Mouse (Mus musculus): Measurements from ENCODE around the gene Nkx1-1.

The Nkx1-1 gene

GRCm38 (mm10) chr5:33400819-33401218 is 33.0 kb downstream of the Nkx1-1 start:
- no peak for DNase-seq

- DNase-seq, result peak; percentile 42
Observed at GRCm38 (mm10) chr5:33396828-33397227, 36.9 kb downstream of the Nkx1-1 start.

GRCm38 (mm10) chr5:33395693-33396092 is 38.1 kb downstream of the Nkx1-1 start:
- DNase-seq, result no peak

- peak; percentile 76 for DNase-seq
Observed at GRCm38 (mm10) chr5:33393803-33394202, 40.0 kb downstream of the Nkx1-1 start.

DNA sequence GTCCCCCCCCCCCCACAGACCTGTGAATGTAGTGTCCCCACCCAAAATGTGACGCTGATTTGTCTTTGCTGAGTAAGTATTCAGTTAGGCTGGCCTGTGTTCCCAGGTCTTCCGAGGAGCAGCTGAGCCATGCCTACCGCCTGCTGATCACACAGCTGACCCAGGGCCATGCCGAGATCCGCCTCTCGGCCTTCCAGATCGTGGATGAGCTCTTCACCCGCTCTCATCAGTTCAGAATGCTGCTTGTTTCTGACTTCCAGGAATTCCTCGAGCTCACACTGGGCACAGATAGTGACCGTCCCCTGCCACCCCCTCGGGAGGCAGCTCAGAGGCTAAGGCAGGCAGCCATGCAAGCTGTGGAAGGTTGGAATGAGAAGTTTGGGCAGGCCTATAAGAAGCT is 46.2 kb downstream of the Nkx1-1 start:
- no peak for DNase-seq
